Mouse (Mus musculus): ENCODE measurements around the gene Eed.

Eed gene

DNA sequence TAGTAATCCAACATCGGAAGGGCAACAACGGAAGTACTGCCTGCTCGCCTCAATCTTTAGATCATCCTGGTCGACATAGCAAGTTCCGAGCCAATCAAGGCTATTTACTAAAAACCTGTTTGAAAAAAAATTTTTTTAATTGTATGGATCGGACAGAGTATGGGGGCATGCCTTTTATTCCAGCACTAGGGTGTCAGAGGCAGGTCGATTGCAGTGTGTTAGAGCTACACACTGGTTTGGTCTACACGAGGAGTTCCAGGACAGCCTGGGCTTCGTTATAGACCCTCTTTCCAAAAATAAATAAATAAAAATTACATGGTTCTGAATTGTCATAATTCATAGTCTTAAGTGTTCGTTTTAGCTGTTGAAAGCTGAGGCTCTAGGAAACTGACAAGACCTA lies 774 bp upstream of the Eed start:
- no peak for DNase-seq (ENCODE audit: low spot score in 2 of 2)

DNA sequence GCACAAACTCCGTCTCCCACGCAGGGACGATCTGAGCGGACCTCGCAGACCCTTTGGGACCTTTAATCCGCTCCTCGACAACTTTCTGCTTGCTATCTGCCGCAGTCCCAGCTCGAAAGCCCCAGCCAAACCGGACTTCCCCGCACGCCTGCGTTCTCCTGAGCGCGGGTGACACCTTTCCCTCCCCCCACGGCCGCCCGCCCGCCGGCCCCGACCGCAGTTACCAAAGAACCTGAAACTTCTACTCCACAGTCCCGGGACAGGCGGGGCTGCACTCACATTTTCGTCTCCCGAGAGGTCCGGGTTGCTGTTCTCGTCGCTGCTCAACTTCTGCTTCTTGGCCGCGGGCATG lies 674 bp downstream of the Eed start:
- DNase-seq (ENCODE audit: low spot score in 2 of 2) = no peak

DNA sequence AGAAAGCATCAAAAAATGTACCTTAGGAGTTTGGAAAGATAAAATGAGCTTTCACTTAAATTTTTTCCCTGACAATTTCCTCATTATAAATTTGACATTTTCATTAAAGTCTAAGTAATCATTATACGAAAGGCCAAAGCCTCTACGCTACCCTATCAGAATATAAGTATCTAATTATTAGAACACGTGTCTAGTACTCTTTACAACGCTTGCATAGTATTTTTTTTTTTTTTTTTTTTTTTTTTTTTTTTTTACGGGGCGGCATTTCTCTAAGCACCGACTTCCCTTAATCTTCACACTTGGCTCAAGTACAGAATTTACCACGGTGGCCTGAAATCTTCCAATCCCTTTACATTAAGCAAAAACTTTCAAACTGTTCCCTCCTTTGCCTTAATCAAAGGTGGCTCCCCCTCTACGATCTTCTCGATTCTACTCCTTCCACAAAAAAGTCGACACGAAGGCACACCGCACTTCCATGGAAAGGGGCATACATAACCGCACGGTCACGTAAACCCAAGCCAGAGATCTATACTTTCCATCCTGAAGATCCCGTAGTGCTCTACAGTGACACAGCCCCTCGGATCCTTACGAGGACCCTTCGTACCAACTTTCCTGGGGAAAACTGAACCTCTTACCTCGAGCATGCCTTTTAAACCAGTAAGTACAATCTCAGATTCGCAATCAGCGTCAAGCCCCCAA lies 1.2 kb downstream of the Eed start:
- no peak for DNase-seq (ENCODE audit: low spot score in 2 of 2)

DNA sequence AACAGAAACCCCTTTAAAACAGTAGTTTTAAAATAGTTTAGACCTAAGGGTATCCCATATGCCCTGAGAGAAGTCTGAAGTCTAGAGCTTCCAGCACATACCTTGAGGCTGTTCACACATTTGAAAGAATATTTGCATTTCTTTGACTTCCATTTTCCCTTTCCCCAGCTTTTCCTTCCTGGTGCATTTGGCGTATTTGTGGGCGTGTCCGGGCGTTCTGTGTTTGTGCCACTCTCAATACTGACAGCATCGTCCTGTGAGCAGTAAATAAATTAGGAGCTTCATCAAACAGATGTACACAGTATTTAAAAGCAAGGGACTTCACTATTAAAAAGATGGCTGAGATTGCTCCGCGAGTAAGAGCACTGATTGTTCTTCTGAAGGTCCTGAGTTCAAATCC lies 4.0 kb downstream of the Eed start:
- DNase-seq (ENCODE audit: low spot score in 2 of 2) = no peak

- DNase-seq (ENCODE audit: low spot score in 2 of 2) = no peak
These were observed 5.2 kb downstream of the Eed start for GRCm38 (mm10) chr7:89975571-89975970.

DNA sequence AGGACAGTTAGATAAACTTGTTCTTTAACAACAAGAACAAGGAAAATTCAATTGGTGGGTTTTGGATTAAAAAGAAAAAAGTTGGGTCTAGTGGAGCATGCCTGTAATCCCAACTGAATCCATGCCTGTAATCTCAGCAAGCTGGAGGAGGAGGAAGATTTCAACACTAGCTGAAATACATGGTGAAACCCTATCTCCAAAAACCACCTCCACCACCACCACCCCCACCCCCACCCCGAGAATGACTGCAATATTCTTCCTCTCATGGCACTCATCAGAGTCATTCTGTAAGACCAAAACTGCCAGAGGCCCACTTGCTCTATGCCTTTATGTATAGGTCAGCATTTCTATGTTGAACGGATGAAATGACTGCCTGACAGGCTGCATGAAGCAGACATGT lies 13.5 kb downstream of the Eed start:
- no peak for DNase-seq (ENCODE audit: low spot score in 2 of 2)

DNA sequence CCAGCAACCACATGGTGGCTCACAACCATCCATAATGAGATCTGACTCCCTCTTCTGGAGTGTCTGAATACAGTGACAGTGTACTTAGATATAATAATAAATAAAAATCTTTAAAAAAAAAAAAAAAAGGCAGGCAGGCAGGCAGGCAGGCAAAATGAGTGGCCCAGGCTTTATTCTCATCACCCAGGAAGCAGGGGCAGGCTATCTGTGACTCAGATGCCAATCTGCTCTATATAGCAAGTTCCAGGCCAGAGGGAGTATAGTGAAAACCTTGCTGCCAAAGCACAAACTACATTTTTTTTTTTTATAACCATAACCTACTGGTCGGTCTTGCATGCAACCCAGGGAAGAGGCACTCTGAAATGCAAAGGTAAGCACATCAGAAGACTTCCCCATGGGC lies 14.0 kb downstream of the Eed start:
- DNase-seq (ENCODE audit: low spot score in 2 of 2) = no peak

GRCm38 (mm10) chr7:89963135-89963534 lies 17.6 kb downstream of the Eed start:
- no peak for DNase-seq (ENCODE audit: low spot score in 2 of 2)

DNA sequence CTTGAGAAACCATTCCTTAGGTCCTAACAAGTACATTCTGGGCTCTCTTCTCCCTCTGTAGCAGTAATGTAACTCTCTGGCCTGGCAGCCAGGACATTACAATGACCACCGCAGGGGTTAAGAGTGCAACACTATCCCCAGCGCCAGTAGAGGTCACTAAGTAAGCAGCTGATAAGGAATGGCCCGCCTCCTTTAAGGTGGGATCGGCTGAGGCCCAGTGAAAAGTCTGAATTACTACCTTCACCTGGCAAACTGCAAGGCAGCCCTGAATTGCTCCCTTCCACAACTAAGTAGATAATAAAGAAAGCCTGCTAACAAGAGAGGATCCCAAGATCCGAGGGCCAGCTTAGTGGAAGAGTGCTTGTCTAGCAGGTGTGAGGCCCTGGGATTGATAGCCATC lies 23.5 kb downstream of the Eed start:
- no peak for DNase-seq (ENCODE audit: low spot score in 2 of 2)

DNA sequence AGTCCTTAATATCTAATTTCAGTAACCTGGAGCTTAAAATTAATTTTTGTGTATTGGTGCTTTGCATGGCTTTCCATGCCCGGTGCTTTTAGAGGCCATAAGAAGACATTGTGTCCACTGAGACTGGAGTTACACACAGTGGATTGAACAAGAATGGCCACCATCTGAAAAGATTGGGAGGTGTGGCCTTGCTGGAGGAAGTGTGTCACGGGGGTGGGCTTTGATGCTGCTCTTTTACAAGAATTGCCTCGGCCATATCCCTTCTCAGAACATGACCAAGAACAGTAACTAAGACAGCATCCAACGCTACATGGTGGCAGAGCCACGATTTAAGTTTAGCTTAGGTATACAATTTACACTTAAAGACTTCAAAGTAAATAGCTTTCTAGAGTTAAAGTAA lies 26.5 kb downstream of the Eed start:
- no peak for DNase-seq (ENCODE audit: low spot score in 2 of 2)

DNA sequence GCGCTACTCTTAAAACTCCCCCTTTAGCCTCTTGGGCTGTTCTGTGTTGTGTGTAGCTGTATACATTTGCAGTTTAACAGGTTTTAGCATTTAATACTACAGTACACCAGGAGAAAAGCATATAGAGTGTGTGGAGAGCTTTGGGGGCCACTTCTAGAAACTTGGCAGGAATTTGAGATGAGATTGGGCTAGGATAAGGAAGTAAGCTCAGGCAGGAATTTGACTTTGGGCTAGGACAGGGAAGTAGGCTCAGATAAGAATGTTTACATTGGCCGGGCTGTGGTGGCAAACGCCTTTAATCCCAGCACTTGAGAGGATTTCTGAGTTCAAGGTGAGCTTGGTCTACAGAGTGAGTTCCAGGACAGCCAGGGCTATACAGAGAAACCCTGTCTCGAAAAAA lies 31.4 kb downstream of the Eed start:
- DNase-seq (ENCODE audit: low spot score in 2 of 2) = no peak

DNA sequence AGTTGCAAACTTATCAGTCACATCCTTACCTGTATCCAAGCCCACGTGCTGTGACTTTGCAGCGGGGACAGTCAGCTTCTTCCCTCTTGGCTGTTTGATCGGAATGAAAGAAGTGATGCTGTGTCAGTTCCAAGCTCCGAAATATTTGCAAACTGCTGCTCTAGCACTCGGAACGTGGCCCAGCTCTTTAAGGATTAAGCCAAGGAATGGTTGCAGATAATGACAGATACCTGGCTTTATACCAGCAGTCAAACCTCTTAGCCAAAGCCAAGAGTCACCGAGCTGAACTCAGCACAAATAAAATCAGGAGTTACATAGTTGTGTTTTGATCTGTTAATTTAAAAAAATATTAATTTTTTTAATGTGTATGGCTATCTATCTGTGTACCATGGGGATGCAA lies 32.8 kb downstream of the Eed start:
- DNase-seq (ENCODE audit: low spot score in 2 of 2) = no peak

DNA sequence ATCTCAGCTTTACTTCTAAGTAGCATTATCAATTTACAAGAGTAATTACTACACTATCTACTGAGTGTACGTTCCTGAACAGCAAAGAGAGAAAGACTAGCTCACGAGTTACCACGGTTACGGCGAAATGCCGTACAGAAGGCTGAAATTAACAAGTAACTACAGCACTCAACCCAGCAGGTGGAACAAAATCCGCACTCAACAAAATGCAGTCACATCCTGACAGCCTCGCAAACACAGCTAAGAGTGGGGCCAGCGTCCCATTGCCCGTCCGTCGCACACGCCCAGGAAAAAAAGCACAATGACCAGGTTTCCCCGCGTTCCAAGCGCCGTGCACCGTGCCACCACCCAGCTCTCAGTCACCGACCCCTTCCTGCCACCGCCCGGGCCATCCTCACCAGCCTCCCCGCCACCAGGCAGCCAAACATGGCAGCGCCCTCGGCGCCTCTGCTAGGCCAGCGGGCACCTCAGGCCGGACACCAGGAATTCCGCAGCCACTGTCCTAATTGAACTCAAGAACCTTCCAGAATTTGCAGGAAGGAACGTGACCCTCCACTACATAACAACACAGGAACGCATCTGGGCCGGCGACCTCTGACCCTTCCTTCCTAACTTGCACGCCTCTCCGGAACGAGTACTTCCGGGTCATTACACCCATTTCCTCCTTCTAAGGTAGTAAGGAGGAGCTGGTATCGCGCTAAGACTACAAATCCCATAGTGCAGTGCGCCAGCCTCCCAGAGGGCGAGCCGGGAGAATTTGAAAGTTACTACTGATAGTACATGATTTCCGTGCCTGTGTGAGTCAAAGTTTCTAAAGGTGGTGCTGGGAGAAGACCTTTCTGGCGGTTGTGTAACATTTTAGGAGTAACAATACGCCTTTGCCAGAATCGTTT lies 40.0 kb downstream of the Eed start, which contains the start of gene Hikeshi:
Hikeshi (minus strand) TSS at position 634 of the 893 bp plus-strand sequence.
- DNase-seq (ENCODE audit: low spot score in 2 of 2) = peak; percentile 67 to 88

DNA sequence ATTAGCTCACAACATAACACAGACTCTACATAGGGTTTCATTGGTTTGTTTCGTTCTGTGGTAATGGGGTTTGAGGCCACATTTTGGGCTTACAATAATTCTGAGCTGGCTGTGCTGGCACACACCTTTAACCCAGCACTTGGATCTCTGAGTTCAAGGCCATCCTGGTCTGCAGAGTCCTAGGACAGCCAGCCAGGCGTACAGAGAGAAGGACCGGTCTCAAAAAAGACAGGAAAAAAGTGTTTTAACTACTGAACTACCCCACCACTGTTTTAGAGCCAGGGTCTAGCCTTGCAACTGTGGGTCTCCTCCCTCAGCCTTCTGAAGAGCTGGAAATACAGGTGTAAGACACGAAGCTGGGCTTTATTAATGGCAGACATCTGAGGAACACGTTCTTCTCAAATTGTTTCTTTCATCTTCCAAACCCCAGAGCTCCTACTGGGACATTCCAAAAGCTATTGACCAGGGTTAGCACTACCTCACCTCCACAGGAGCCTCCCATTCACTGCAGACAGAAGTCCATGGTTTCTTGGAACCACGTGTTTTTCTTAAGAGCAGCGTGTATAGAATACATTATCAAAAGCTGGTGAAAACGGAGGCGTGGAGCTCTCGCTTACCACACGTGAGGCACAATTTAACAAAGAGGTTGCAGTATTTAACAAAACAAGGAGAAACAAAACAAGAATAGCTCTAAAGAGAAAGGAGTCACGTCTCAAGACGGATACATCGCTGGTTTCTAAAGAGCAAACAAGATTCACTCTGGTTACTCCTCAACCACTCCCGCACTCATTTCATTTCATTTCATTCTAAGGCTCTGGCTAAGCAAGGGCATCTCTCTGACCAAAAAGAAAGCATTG lies 41.1 kb downstream of the Eed start:
- no peak for DNase-seq (ENCODE audit: low spot score in 2 of 2)

- peak in 1 of 2 experiments; percentile 16 for DNase-seq (ENCODE audit: low spot score in 2 of 2)
These were observed 57.2 kb downstream of the Eed start for GRCm38 (mm10) chr7:89923441-89924180.

GRCm38 (mm10) chr7:89917776-89918175 lies 63.0 kb downstream of the Eed start:
- DNase-seq (ENCODE audit: low spot score in 2 of 2) = no peak

DNA sequence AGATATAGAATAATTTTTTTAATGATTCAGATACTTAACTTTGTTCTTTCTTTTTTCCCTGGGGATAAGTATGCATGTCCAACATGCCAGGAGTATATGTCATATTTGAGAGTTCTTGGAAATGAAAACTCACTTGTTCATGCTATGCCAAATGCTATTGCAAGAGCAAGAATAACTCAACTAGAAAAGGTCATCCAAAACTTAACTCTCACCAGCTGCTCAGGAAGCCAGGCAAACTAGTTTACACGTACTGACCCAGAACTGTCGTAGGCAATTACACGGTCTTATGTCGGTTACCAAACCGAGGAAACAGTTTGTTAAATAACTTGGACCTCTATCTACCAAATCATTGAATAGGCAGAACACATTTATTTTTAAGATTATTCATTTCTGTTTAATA lies 64.1 kb downstream of the Eed start:
- no peak for DNase-seq (ENCODE audit: low spot score in 2 of 2)

DNA sequence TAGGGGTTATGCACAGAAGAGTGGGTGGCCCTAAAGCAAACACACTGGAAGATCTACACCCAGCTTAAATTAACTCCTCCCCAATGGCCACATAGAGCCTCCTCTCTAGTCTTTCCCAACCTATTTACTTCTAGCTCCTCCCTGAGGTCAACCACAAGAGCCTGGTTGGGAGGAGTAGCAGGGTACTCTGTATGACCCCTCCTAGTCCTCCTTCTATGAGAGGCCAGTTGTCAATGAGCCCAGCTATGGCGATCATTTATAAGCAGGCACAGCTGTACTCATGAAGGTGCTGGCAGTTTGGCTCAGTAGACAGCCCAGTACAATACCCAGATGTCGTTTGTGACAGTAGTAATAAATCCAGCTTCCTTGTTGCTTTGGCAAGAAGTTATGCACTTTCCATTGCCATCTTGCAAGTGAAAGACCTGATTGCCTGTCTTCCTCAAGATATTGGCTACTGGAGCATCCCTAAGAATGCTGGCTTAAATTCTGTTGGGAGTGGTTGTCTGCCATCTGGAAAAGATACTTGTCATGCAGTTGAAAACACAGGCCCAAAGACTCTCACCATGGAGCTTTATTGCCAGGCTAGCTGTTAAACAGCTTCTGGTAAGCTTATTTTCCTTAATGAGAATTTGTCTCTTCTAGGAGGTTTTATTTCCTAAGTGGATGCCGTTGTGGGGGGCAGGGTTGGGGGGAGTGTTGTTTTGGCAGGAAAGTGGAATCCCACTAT lies 67.2 kb downstream of the Eed start:
- DNase-seq (ENCODE audit: low spot score in 2 of 2) = no peak

DNA sequence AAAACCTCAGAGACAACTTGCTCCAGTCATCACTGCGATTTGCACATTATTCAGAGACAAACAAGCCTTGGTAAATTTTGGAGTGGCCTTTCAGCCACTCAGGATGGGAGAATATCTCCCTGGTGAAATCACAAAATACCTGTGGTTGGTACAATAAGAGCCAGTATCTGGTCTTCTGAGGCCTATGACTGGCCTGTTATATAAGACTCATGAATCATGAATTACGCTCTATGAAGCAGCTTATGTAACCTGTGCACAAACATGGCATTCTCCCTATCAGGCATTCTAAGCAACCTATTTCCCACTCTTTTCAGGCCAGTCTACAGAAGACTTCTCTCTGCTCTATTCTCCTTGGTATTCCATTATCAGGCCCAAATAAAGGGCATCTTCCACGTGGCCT lies 68.4 kb downstream of the Eed start:
- no peak for DNase-seq (ENCODE audit: low spot score in 2 of 2)

GRCm38 (mm10) chr7:89909711-89910110 lies 71.1 kb downstream of the Eed start:
- no peak for DNase-seq (ENCODE audit: low spot score in 2 of 2)

All from cerebellum, postnatal 4 days (tissue).